Mouse (Mus musculus) bone marrow macrophage, adult 2 months (primary cell): ENCODE data around the gene Tmem88.

Experiments used
- CTCF ChIP-seq: IDR thresholded peaks from 2 replicates; pipeline ENCODE4 v1.5.1; 2012; ENCODE audit warnings: low read depth, mild to moderate bottlenecking, low read length, moderate library complexity
- POLR2A ChIP-seq: IDR thresholded peaks from 2 replicates; pipeline ENCODE4 v1.6.1; 2012; ENCODE audit warnings: mild to moderate bottlenecking, low read depth, low read length, borderline replicate concordance

GRCm38 (mm10) chr11:69357690-69358089 lies 40.3 kb downstream of the Tmem88 start:
- TF ChIP-seq CTCF, result no peak
- TF ChIP-seq POLR2A, result no peak
